Mouse (Mus musculus) ES-Bruce4 (cell line): Measurements from ENCODE around the gene Khsrp.

Experiments used
- EP300 ChIP-seq: IDR thresholded peaks from 2 replicates; pipeline ENCODE4 v1.6.1; 2011; ENCODE audit warnings: low read depth, low read length; ENCODE audit not compliant: insufficient read depth
- POLR2A ChIP-seq: IDR thresholded peaks from one replicate; pipeline ENCODE4 v1.8.1; 2011; ENCODE audit warnings: low read length; ENCODE audit not compliant: insufficient read depth

DNA sequence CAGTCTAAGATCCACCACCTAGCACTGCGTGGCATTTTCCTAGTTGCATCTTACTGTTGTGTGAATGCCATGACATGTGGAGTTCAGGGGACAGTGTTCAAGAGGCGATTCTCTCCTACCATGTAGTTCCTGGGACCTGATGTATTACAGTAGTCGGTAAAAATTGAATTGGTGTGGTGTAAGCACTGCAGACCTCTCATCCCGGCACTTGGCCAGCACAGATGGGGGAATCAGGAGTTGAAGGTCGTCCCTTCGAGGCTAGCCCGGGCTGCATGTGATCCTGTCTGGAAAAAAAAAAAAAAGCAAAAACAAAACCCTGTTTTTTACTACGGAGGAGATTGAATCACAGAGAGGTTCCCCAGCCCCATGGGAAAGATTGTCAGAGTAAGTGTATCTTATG is 36.3 kb downstream of the Khsrp start:
- TF ChIP-seq EP300 (no peak), POLR2A (no peak)
